Mouse (Mus musculus): ENCODE results near the gene Rora. TPM values are rescaled to one million over a fixed set of nuclear protein-coding genes. Genes with fewer than 3 reads are reported as not detected.

The Rora gene
- polyA plus RNA-seq, 1 experiment, result 4.5 TPM

DNA sequence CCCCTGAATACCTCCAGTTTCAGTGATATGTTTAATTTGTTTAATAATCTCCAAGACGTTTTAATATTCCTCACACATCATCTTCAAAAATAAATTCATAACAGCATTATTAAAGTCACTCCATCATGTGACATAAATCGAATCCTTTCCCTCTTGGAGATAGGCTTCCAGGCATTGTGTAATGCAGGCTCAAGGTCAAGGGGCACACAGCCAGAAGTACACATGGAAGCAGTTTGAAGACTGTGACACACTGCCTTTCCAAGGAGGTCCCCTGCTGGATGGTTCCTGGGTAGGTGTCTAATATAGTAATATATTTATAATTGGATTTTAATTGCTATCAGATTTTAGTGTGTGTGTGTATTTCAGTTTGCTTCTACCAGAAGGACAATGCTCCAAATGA lies 103.4 kb downstream of the Rora start:
- WGBS, result 48% methylated on average over 2 of the region's 2 CpGs
- no peak overlapping the region for H3K27ac ChIP-seq (ENCODE audit: insufficient read depth, low read depth, low read length)
- no peaks in the 10 kb centered on the region for H3K27me3 ChIP-seq (ENCODE audit: control insufficient read depth, insufficient read depth, low read length)

DNA sequence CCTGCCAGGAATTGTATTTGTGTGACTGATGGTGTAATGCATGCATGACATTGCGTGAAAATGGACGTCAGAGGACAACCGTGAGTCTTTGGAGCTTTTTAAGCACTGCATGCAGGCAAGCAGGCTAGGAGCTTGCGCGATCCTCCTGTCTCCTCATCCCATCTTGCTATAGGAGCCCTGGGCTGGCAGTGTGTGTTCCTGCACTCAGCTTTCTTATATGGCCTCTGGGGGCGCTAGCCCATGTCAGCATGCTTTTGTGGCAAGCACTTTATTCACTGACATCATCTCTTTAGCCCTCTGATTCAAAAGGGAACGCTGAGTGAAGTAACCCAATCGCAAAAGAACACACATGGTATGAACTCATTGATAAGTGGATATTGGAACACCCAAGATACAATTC lies 105.7 kb downstream of the Rora start:
- TF ChIP-seq CTCF (IDR thresholded peaks at IDR 0.05; ENCODE audit: extremely low read depth, insufficient read length, insufficient replicate concordance, low read depth, low read length) (no peak), POLR2A (IDR thresholded peaks at IDR 0.05; ENCODE audit: low read depth, low read length) (no peak)
- H3K36me3 ChIP-seq (ENCODE audit: control insufficient read depth, insufficient read depth, low read length), result no peaks in the 10 kb centered on the region
- WGBS, result 78% methylated on average over 8 of the region's 8 CpGs
- no peak overlapping the region for H3K4me3 ChIP-seq (ENCODE audit: low read depth, low read length)
- H3K4me1 ChIP-seq (ENCODE audit: control insufficient read depth, insufficient read depth, insufficient read length, low read length), result no peaks in the 10 kb centered on the region
- no peaks in the 10 kb centered on the region for H3K27me3 ChIP-seq (ENCODE audit: control insufficient read depth, insufficient read depth, low read length)
- H3K27ac ChIP-seq (ENCODE audit: insufficient read depth, low read depth, low read length), result no peak overlapping the region

More for the DNA sequence above, 103.4 kb downstream of the Rora start:
- H3K36me3 ChIP-seq (ENCODE audit: control insufficient read depth, insufficient read depth, low read length), result no peaks in the 10 kb centered on the region
- no peak overlapping the region for H3K4me3 ChIP-seq (ENCODE audit: low read depth, low read length)
- no peaks in the 10 kb centered on the region for H3K4me1 ChIP-seq (ENCODE audit: control insufficient read depth, insufficient read depth, insufficient read length, low read length)
- TF ChIP-seq CTCF (IDR thresholded peaks at IDR 0.05; ENCODE audit: extremely low read depth, insufficient read length, insufficient replicate concordance, low read depth, low read length) (no peak), POLR2A (IDR thresholded peaks at IDR 0.05; ENCODE audit: low read depth, low read length) (no peak)

DNA sequence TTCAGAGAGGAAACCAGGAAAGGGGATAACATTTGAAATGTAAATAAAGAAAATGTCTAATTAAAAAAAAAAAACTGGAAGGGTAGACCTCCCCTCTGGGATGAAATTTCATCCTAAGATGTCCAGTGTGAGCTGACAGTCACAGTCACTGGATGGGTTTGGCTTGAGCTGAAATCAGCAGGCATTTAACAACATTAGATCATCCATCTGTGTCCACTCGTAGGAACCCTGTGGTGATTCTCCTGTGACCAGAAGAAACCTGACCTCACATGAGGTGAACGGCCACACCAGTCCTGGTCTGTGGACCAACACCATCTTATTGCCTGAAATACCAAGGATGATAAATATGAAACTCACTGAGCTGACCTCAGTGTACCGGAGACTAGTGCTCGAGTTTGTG lies 106.7 kb downstream of the Rora start:
- Histone ChIP-seq H3K27ac (ENCODE audit: insufficient read depth, low read depth, low read length) (no peak overlapping the region), H3K4me3 (ENCODE audit: low read depth, low read length) (no peak overlapping the region), H3K27me3 (ENCODE audit: control insufficient read depth, insufficient read depth, low read length) (no peaks in the 10 kb centered on the region), H3K36me3 (ENCODE audit: control insufficient read depth, insufficient read depth, low read length) (no peaks in the 10 kb centered on the region), H3K4me1 (ENCODE audit: control insufficient read depth, insufficient read depth, insufficient read length, low read length) (no peaks in the 10 kb centered on the region)
- TF ChIP-seq POLR2A (IDR thresholded peaks at IDR 0.05; ENCODE audit: low read depth, low read length) (no peak), CTCF (IDR thresholded peaks at IDR 0.05; ENCODE audit: extremely low read depth, insufficient read length, insufficient replicate concordance, low read depth, low read length) (no peak)
- WGBS, result 78% methylated on average over 4 of the region's 4 CpGs

DNA sequence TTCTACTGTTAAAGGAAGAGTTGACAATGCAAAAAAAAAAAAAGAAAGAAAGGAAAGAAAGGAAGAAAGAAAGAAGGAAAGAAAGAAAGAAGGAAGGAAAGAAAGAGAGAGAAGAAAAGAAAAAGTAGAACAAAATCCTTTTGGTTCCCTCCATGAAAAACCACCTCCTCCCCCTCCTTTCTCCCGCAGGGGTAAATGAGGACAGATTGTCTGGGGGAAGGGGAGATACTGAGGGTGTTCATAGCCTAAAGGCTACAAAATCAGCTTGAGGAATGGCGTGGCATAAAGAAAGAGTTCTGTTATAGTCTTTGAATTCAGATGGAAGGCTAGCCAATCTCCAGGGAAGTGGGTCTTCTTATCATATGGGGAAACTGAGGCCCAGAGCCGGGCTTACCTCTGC lies 107.3 kb downstream of the Rora start:
- no peaks in the 10 kb centered on the region for H3K36me3 ChIP-seq (ENCODE audit: control insufficient read depth, insufficient read depth, low read length)
- no peak overlapping the region for H3K27ac ChIP-seq (ENCODE audit: insufficient read depth, low read depth, low read length)
- H3K27me3 ChIP-seq (ENCODE audit: control insufficient read depth, insufficient read depth, low read length), result no peaks in the 10 kb centered on the region
- 66% methylated on average over 3 of the region's 3 CpGs for WGBS
- no peaks in the 10 kb centered on the region for H3K4me1 ChIP-seq (ENCODE audit: control insufficient read depth, insufficient read depth, insufficient read length, low read length)
- TF ChIP-seq POLR2A (IDR thresholded peaks at IDR 0.05; ENCODE audit: low read depth, low read length), result no peak
- no peak for TF ChIP-seq CTCF (IDR thresholded peaks at IDR 0.05; ENCODE audit: extremely low read depth, insufficient read length, insufficient replicate concordance, low read depth, low read length)
- no peak overlapping the region for H3K4me3 ChIP-seq (ENCODE audit: low read depth, low read length)

DNA sequence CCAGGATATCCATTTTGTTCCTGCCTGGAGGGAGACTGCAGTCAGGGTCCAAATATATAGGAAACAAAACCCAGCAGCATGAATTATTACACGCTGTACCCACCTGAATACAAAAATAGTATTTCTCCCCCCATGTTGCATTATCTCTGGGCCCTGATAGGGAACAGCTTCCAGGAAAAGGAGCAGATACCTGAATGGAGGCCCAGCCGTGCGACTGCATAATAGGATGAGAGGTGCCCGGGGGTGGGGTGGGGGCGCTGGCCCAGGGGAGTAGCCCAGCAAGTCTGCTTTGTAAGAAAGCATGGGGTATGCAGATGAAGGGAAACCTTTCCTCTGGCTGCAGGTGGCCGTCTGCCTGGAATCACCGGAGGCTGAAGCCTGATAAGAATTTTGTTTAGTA lies 108.1 kb downstream of the Rora start:
- Histone ChIP-seq H3K4me3 (ENCODE audit: low read depth, low read length) (no peak overlapping the region), H3K4me1 (ENCODE audit: control insufficient read depth, insufficient read depth, insufficient read length, low read length) (no peaks in the 10 kb centered on the region), H3K27me3 (ENCODE audit: control insufficient read depth, insufficient read depth, low read length) (no peaks in the 10 kb centered on the region), H3K36me3 (ENCODE audit: control insufficient read depth, insufficient read depth, low read length) (no peaks in the 10 kb centered on the region), H3K27ac (ENCODE audit: insufficient read depth, low read depth, low read length) (no peak overlapping the region)
- TF ChIP-seq CTCF (IDR thresholded peaks at IDR 0.05; ENCODE audit: extremely low read depth, insufficient read length, insufficient replicate concordance, low read depth, low read length) (no peak), POLR2A (IDR thresholded peaks at IDR 0.05; ENCODE audit: low read depth, low read length) (no peak)
- WGBS, result 37% methylated on average over 7 of the region's 7 CpGs

DNA sequence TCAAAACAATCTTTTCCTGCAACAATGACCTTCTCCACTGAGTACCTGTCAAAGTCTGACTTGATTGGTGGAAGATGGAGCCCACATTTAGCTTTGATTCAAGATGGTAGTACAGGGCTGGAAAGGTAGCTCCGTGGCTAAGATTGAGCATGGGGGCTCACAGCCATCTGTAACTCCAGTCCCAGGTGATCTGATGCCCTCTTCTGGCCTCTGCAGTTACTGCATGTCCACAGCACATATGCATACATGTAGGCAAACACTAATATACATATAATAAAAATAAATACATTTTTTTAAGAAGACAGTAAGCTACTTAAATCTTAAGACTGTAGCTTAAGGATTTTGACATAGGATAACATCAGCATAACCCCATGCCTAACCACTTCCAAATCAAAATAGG lies 112.0 kb downstream of the Rora start:
- Histone ChIP-seq H3K4me3 (ENCODE audit: low read depth, low read length) (no peak overlapping the region), H3K27ac (ENCODE audit: insufficient read depth, low read depth, low read length) (no peak overlapping the region), H3K36me3 (ENCODE audit: control insufficient read depth, insufficient read depth, low read length) (no peaks in the 10 kb centered on the region), H3K27me3 (ENCODE audit: control insufficient read depth, insufficient read depth, low read length) (no peaks in the 10 kb centered on the region), H3K4me1 (ENCODE audit: control insufficient read depth, insufficient read depth, insufficient read length, low read length) (no peaks in the 10 kb centered on the region)
- 70% methylated on average over 1 of the region's 1 CpGs for WGBS
- TF ChIP-seq POLR2A (IDR thresholded peaks at IDR 0.05; ENCODE audit: low read depth, low read length) (no peak), CTCF (IDR thresholded peaks at IDR 0.05; ENCODE audit: extremely low read depth, insufficient read length, insufficient replicate concordance, low read depth, low read length) (no peak)

DNA sequence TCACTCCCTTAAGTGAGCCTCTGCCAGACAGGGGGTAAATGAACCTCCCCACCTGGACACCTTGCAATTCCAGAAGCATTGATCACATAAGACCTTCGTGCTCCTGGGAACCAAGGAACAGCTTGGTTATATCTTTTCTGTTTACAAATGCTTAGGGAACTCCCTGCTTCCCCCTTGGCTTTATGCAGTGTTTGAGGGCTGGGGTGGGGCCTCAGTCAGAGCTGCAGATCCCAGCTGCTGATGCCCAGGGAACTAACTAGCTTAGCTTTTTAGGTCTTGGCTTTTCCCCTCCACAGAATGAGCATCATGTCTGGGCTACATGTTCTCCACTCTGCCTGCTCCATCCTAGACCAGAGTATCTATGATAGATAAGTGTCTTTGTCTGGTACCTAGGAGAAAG lies 116.1 kb downstream of the Rora start:
- TF ChIP-seq POLR2A (IDR thresholded peaks at IDR 0.05; ENCODE audit: low read depth, low read length) (no peak), CTCF (IDR thresholded peaks at IDR 0.05; ENCODE audit: extremely low read depth, insufficient read length, insufficient replicate concordance, low read depth, low read length) (no peak)
- 0% methylated on average over 1 of the region's 1 CpGs for WGBS
- Histone ChIP-seq H3K36me3 (ENCODE audit: control insufficient read depth, insufficient read depth, low read length) (no peaks in the 10 kb centered on the region), H3K4me3 (ENCODE audit: low read depth, low read length) (no peak overlapping the region), H3K4me1 (ENCODE audit: control insufficient read depth, insufficient read depth, insufficient read length, low read length) (no peaks in the 10 kb centered on the region), H3K27ac (ENCODE audit: insufficient read depth, low read depth, low read length) (no peak overlapping the region), H3K27me3 (ENCODE audit: control insufficient read depth, insufficient read depth, low read length) (no peaks in the 10 kb centered on the region)

DNA sequence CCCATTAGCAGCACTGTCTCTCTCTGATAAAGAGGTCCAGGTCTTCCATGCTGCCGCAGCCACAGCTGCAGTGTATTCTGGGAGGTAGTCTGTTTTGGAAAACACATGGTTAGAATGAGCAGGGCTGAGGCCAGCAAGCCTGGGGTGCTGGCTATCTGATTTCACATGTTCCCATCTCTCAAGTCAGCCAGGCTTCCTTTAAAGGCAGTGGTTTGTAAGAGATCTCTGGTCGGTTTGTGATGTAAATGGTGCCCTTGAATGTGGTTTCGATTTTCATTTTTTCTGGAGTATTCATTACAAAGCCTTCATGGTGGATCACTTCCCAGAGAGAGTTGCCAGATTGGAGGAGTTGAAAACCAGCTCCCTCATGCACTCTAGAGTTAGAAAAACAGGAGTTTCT lies 117.8 kb downstream of the Rora start:
- Histone ChIP-seq H3K27me3 (ENCODE audit: control insufficient read depth, insufficient read depth, low read length) (no peaks in the 10 kb centered on the region), H3K4me1 (ENCODE audit: control insufficient read depth, insufficient read depth, insufficient read length, low read length) (no peaks in the 10 kb centered on the region), H3K36me3 (ENCODE audit: control insufficient read depth, insufficient read depth, low read length) (no peaks in the 10 kb centered on the region), H3K27ac (ENCODE audit: insufficient read depth, low read depth, low read length) (no peak overlapping the region), H3K4me3 (ENCODE audit: low read depth, low read length) (no peak overlapping the region)
- TF ChIP-seq CTCF (IDR thresholded peaks at IDR 0.05; ENCODE audit: extremely low read depth, insufficient read length, insufficient replicate concordance, low read depth, low read length) (no peak), POLR2A (IDR thresholded peaks at IDR 0.05; ENCODE audit: low read depth, low read length) (no peak)
- 93% methylated on average over 3 of the region's 3 CpGs for WGBS
